Mouse (Mus musculus) heart, adult 2 months (tissue): Measurements from ENCODE around the gene Gm9573. TPM values are rescaled to one million over a fixed set of nuclear protein-coding genes. Genes with fewer than 3 reads are reported as not detected.

ENCODE experiments used
- DNase-seq, 2 experiments: peaks; one replicate each; pipeline ENCODE4 v3.0.0; 2021
- H3K27ac ChIP-seq: fragments of 200-600 bp; 2 replicates; pipeline ENCODE4 v1.8.1; 2022
- H3K27me3 ChIP-seq: fragments of 200-500 bp; 2 replicates; pipeline ENCODE4 v1.6.1; 2012; ENCODE audit warnings: mild to moderate bottlenecking, low read length, inconsistent platforms, mixed read lengths; ENCODE audit not compliant: control insufficient read depth, insufficient read depth
- H3K36me3 ChIP-seq: fragments of 200-500 bp; 2 replicates; pipeline ENCODE4 v1.6.1; 2012; ENCODE audit warnings: low read length, inconsistent platforms; ENCODE audit not compliant: control insufficient read depth, insufficient read depth
- H3K4me1 ChIP-seq: fragments of 200-500 bp; 2 replicates; pipeline ENCODE4 v1.6.1; 2011; ENCODE audit warnings: low read length; ENCODE audit not compliant: control insufficient read depth, insufficient read depth
- H3K4me3 ChIP-seq: fragments of 200-600 bp; 2 replicates; pipeline ENCODE4 v1.8.1; 2022
- H3K79me2 ChIP-seq: fragments of 200-500 bp; replicated peaks from 2 replicates; pipeline ENCODE4 v1.6.1; 2012; ENCODE audit warnings: mild to moderate bottlenecking, inconsistent platforms, low read length, moderate library complexity, mixed read lengths; ENCODE audit not compliant: control insufficient read depth, insufficient read depth
- H3K9ac ChIP-seq: fragments of 200-500 bp; 2 replicates; pipeline ENCODE4 v1.6.1; 2012; ENCODE audit warnings: low read depth, mild to moderate bottlenecking, control low read depth, inconsistent platforms, low read length, mixed read lengths
- CTCF ChIP-seq: fragments of 200-600 bp; IDR thresholded peaks from 2 replicates; pipeline ENCODE4 v1.8.1; 2022; ENCODE audit warnings: antibody characterized with exemption, mild to moderate bottlenecking, moderate library complexity
- EP300 ChIP-seq: fragments of 200-500 bp; IDR thresholded peaks from 2 replicates; pipeline ENCODE4 v1.6.1; 2011; ENCODE audit warnings: low read depth, low read length, control low read depth; ENCODE audit not compliant: insufficient read depth
- POLR2A ChIP-seq: fragments of 200-500 bp; IDR thresholded peaks from 2 replicates; pipeline ENCODE4 v1.6.1; 2011; ENCODE audit warnings: mild to moderate bottlenecking, low read depth, low read length, control low read depth; ENCODE audit not compliant: insufficient read depth
- WGBS: fragments of 180-500 bp; shearing (Covaris S2); methylation state at CpG from one replicate; pipeline ENCODE4 v1.1.7; 2018; 5-methylcytosine and 5-hydroxymethylcytosine counted together
- intact Hi-C: fragments of 180-260 bp; cut with DNase I; formaldehyde crosslinking; loops from one replicate; pipeline ENCODE4 v1.15.1; 2025
- polyA plus RNA-seq: library from polyadenylated mRNA; depleted of rRNA; stranded (reverse); fragments of >200 nt; gene quantifications from 2 replicates; pipeline ENCODE4 v1.2.3, GENCODE M21; 2012; rRNA removed
- total RNA-seq, 2 experiments: library from RNA; stranded (reverse); gene quantifications; 2 replicates each; pipeline ENCODE4 v1.2.3; 2021

Gene Gm9573
- total and polyA plus RNA-seq, 3 experiments: not detected

DNA sequence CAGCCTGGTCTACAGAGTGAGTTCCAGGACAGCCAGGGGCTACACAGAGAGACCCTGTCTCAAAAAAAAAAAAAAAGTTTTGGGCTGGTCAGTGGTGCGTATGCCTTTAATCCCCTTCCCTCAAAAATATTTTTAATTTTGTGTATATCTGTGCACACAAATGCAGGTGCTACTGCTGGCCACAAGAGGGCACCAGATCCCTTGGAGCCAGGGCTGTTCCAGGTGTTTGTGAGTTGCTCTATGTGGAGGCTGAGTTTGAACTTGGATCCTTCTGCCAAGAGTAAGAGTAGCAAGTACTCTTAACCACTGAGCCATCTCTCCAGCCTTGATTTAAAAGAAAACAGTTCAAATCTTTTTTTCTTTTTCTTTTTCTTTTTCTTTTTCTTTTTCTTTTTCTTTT, 43.5 kb downstream of the Gm9573 start:
- no peak for TF ChIP-seq POLR2A
- peak; percentile 63 for TF ChIP-seq CTCF
- H3K4me3 ChIP-seq: no peak overlapping the region
- no peak for DNase-seq
- H3K36me3 ChIP-seq: no peaks in the 10 kb centered on the region
- H3K27me3 ChIP-seq: no peaks in the 10 kb centered on the region
- intact Hi-C loops: no loop called here
- no peaks in the 10 kb centered on the region for H3K79me2 ChIP-seq
- H3K9ac ChIP-seq: no peak overlapping the region
- H3K4me1 ChIP-seq: no peaks in the 10 kb centered on the region
- 93% methylated on average over 1 of the region's 1 CpGs for WGBS
- H3K27ac ChIP-seq: no peak overlapping the region

DNA sequence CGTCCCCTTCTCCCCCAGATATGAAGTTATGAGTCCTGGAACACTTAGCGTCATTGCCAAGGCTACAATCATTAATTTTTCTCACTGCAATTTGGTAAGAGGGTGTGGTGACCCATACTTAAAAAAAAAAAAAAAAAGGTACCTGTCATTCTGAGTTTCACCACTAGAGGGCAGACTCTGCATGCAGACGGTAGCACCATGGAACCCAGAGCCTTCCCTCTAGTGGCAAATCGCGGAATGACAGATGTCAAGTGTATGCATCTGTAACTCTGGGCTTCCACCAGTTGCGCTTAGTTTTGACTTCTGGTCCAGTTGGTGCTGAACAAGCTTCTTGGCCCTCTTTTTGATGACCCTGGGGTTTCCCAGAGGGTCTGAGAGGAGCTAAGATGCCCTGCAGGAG, 48.2 kb downstream of the Gm9573 start:
- no peaks in the 10 kb centered on the region for H3K36me3 ChIP-seq
- H3K4me1 ChIP-seq: no peaks in the 10 kb centered on the region
- peak; percentile 73 for TF ChIP-seq EP300
- TF ChIP-seq POLR2A: no peak
- TF ChIP-seq CTCF: peak; percentile 98
- H3K9ac ChIP-seq: no peak overlapping the region
- no peaks in the 10 kb centered on the region for H3K27me3 ChIP-seq
- H3K79me2 ChIP-seq: no peaks in the 10 kb centered on the region
- no peak overlapping the region for H3K27ac ChIP-seq
- WGBS: 18% methylated on average over 6 of the region's 6 CpGs
- H3K4me3 ChIP-seq: no peak overlapping the region
- intact Hi-C loops: loop anchor here (2.0 kb wide), 1 partner anchor 33 kb away; no protein-coding TSS in a partner anchor
- DNase-seq: peak; percentile 61 to 77

DNA sequence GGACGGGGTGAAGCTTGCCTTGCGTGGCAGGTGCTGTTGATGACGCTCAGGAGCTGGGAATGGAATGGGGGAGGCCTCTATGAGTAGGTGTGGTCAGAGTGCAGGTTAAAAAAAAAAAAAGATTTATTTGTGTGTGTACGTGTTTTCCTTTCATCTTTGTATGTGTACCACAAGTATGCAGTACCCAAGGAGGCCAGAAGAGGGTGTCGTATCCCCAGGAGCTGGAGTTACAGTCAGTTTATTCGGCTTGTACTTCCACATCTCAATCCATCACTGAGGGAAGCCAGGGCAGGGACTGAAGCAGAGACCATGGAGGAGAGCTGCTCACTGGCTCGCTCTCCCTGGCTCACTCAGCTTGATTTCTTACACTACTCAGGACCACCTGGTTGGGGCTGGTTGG, 55.0 kb downstream of the Gm9573 start:
- DNase-seq: no peak
- Histone ChIP-seq H3K36me3 (no peaks in the 10 kb centered on the region), H3K9ac (no peak overlapping the region), H3K79me2 (no peaks in the 10 kb centered on the region), H3K27ac (no peak overlapping the region), H3K27me3 (no peaks in the 10 kb centered on the region), H3K4me3 (no peak overlapping the region), H3K4me1 (no peaks in the 10 kb centered on the region)
- TF ChIP-seq EP300: no peak
- TF ChIP-seq POLR2A: no peak
- no peak for TF ChIP-seq CTCF
- WGBS: 98% methylated on average over 7 of the region's 7 CpGs
- intact Hi-C loops: no loop called here

- intact Hi-C loops: no loop called here
- Histone ChIP-seq H3K4me3 (no peak overlapping the region), H3K36me3 (no peaks in the 10 kb centered on the region), H3K79me2 (no peaks in the 10 kb centered on the region), H3K4me1 (no peaks in the 10 kb centered on the region), H3K27ac (no peak overlapping the region), H3K27me3 (no peaks in the 10 kb centered on the region), H3K9ac (no peak overlapping the region)
- DNase-seq: no peak
- no peak for TF ChIP-seq POLR2A
- TF ChIP-seq CTCF: no peak
- no peak for TF ChIP-seq EP300
- WGBS: 85% methylated on average over 14 of the region's 14 CpGs
Measured at GRCm38 (mm10) chr17:35570836-35571235, 55.6 kb downstream of the Gm9573 start.

DNA sequence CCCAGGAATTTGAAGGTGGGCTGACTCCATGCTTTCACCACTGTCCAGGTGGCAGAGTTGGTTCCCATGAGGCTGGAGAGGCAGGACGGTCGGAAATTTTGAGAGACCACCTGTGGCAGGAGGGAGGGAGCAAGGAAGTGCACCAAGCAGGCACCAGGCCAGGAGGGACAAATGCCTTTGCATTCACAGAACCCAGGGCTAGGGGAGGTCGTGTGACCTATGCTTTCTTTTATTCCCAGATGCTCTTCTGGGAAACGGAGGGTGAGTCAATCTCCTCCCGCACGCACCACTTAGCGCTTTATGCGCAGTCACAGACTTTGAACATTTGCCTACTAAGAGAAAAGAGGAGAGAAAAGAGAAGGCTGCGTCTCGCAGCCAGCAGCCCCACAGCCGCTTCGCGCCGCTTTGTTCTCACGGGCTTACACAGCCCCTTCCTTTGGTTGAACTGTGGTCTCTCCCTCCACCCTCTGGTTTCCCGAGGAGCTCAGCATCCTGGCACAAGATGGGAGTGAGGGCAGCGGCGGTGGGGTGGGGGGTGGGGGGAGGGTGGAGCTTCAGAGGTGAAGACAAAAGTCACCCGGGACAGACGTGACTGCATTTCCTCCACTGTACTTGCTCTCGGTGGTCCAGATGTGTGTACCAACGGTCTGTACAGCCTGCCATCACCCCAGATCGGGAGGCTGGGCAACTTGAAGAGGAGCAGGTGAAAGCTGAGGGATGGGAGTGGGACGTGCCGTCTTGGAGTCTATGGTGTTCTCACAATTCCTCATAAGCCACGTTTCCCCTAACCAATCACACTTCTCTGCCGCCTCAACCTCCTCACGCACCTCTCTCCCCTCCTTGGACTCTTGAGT, 57.1 kb downstream of the Gm9573 start:
- no peaks in the 10 kb centered on the region for H3K79me2 ChIP-seq
- no peak overlapping the region for H3K4me3 ChIP-seq
- no peak for TF ChIP-seq POLR2A
- no peak for TF ChIP-seq CTCF
- no peak for TF ChIP-seq EP300
- no peak overlapping the region for H3K9ac ChIP-seq
- no peaks in the 10 kb centered on the region for H3K4me1 ChIP-seq
- H3K27ac ChIP-seq: no peak overlapping the region
- 8% methylated on average over 28 of the region's 28 CpGs for WGBS
- no peaks in the 10 kb centered on the region for H3K27me3 ChIP-seq
- intact Hi-C loops: no loop called here
- no peaks in the 10 kb centered on the region for H3K36me3 ChIP-seq
- DNase-seq: no peak

Other genes with a start within 250 kb of the Gm9573 start
- gene H2-Q4, start 247.0 kb downstream of the Gm9573 start, total RNA-seq: 10 to 100 TPM; 12.2 to 18.8 TPM
- gene H2-Q4, start 247.0 kb downstream of the Gm9573 start, polyA plus RNA-seq: 35.0 and 48.6 TPM in 2 replicates
- gene H2-Q6, start 201.8 kb downstream of the Gm9573 start, total RNA-seq: 1 to 10 TPM; 1.2 to 3.7 TPM
- 21.4 and 40.3 TPM in 2 replicates for gene H2-Q6, start 201.8 kb downstream of the Gm9573 start, polyA plus RNA-seq
- gene H2-Q7, start 187.5 kb downstream of the Gm9573 start, total RNA-seq: 1 to 10 TPM; 1.1 to 1.9 TPM
- gene H2-Q7, start 187.5 kb downstream of the Gm9573 start, polyA plus RNA-seq: 33.2 and 78.2 TPM in 2 replicates
- under 1 TPM; 0.34 to 0.37 TPM for gene H2-Q10, start 156.5 kb downstream of the Gm9573 start, total RNA-seq
- gene H2-Q10, start 156.5 kb downstream of the Gm9573 start, polyA plus RNA-seq: 4.2 and 7.0 TPM in 2 replicates
- gene Pou5f1, start 120.6 kb downstream of the Gm9573 start, total RNA-seq: not detected
- not detected in 2 replicates for gene Pou5f1, start 120.6 kb downstream of the Gm9573 start, polyA plus RNA-seq
- gene Tcf19, start 109.8 kb downstream of the Gm9573 start, total RNA-seq: 1 to 10 TPM; 2.0 to 2.4 TPM
- gene Tcf19, start 109.8 kb downstream of the Gm9573 start, polyA plus RNA-seq: 3.0 and 3.5 TPM in 2 replicates
- gene Cchcr1, start 109.5 kb downstream of the Gm9573 start, total RNA-seq: 1 to 10 TPM; 1.9 to 2.2 TPM
- gene Cchcr1, start 109.5 kb downstream of the Gm9573 start, polyA plus RNA-seq: 3.7 and 3.8 TPM in 2 replicates
- gene Psors1c2, start 93.4 kb downstream of the Gm9573 start, total RNA-seq: not detected
- gene Psors1c2, start 93.4 kb downstream of the Gm9573 start, polyA plus RNA-seq: not detected in 2 replicates
- gene Cdsn, start 74.5 kb downstream of the Gm9573 start, total RNA-seq: under 1 TPM; 0.27 to 0.29 TPM
- 0.94 and 1.1 TPM in 2 replicates for gene Cdsn, start 74.5 kb downstream of the Gm9573 start, polyA plus RNA-seq
- gene 2300002M23Rik, start 59.2 kb downstream of the Gm9573 start, total RNA-seq: not detected
- gene 2300002M23Rik, start 59.2 kb downstream of the Gm9573 start, polyA plus RNA-seq: not detected in 2 replicates
- gene Sfta2, start 25.1 kb downstream of the Gm9573 start, total RNA-seq: not detected
- gene Sfta2, start 25.1 kb downstream of the Gm9573 start, polyA plus RNA-seq: 0.47 TPM in 1 of 2 replicates, not detected in the other
- gene Mucl3, start 17.1 kb upstream of the Gm9573 start, total RNA-seq: not detected
- not detected in 2 replicates for gene Mucl3, start 17.1 kb upstream of the Gm9573 start, polyA plus RNA-seq
- gene Vars2, start 41.0 kb upstream of the Gm9573 start, total RNA-seq: 10 to 100 TPM; 26.6 to 28.3 TPM
- gene Vars2, start 41.0 kb upstream of the Gm9573 start, polyA plus RNA-seq: 19.3 and 20.3 TPM in 2 replicates
- 10 to 100 TPM; 15.0 to 20.6 TPM for gene Gtf2h4, start 47.1 kb upstream of the Gm9573 start, total RNA-seq
- 19.2 and 21.0 TPM in 2 replicates for gene Gtf2h4, start 47.1 kb upstream of the Gm9573 start, polyA plus RNA-seq
- 10 to 100 TPM; 25.9 to 30.6 TPM for gene Ddr1, start 78.0 kb upstream of the Gm9573 start, total RNA-seq
- gene Ddr1, start 78.0 kb upstream of the Gm9573 start, polyA plus RNA-seq: 24.4 and 27.6 TPM in 2 replicates
- gene Ier3, start 195.0 kb upstream of the Gm9573 start, total RNA-seq: 10 to 100 TPM; 15.6 to 37.0 TPM
- 30.9 and 33.1 TPM in 2 replicates for gene Ier3, start 195.0 kb upstream of the Gm9573 start, polyA plus RNA-seq
- 100 to 1,000 TPM; 133 to 148 TPM for gene Flot1, start 196.6 kb upstream of the Gm9573 start, total RNA-seq
- 138 and 144 TPM in 2 replicates for gene Flot1, start 196.6 kb upstream of the Gm9573 start, polyA plus RNA-seq
- 10 to 100 TPM; 83.0 to 90.1 TPM for gene Tubb5, start 211.7 kb upstream of the Gm9573 start, total RNA-seq
- 108 and 134 TPM in 2 replicates for gene Tubb5, start 211.7 kb upstream of the Gm9573 start, polyA plus RNA-seq
- gene Mdc1, start 214.9 kb upstream of the Gm9573 start, total RNA-seq: 10 to 100 TPM; 13.2 to 13.3 TPM
- gene Mdc1, start 214.9 kb upstream of the Gm9573 start, polyA plus RNA-seq: 4.2 and 8.3 TPM in 2 replicates
- gene Nrm, start 234.7 kb upstream of the Gm9573 start, total RNA-seq: 1 to 10 TPM; 1.8 TPM
- gene Nrm, start 234.7 kb upstream of the Gm9573 start, polyA plus RNA-seq: 5.3 and 5.6 TPM in 2 replicates
- gene Ppp1r18, start 239.0 kb upstream of the Gm9573 start, total RNA-seq: 10 to 100 TPM; 12.8 to 18.6 TPM
- 18.9 and 21.3 TPM in 2 replicates for gene Ppp1r18, start 239.0 kb upstream of the Gm9573 start, polyA plus RNA-seq